Mouse (Mus musculus): Measurements from ENCODE around the gene Pla2g15.

DNA sequence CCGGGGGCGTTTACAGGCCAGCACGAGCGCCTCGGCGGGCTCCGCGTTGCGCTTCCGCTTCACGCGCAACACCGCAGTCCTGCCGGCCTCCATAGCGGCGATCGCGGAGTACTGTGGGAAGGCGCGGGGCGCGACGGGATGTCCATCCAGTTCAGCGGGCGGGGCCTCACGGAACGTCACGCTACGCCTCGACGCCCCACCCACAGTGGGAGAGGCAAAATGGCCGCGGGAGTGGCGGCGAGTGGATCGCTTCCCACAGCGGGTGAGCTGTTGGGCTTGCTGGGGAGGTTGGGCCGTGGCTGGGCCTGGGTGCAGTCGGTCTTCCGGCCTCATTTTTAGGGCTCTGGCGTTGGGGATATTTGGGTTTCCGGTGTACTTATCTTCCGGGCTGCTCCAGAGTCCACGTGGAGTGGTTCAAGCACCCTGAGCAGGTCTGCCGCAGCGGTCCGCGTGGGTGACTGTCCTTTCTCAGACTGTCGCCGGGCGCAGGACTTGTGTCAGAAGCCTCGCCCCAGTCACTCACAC is 60.7 kb downstream of the Pla2g15 start, which contains the start of the genes Slc7a6os and Prmt7:
- TF ChIP-seq GATA1 (IDR thresholded peaks at IDR 0.05; ENCODE audit: borderline replicate concordance, low read length), result no peak
- TF ChIP-seq FLI1 (IDR thresholded peaks at IDR 0.05; ENCODE audit: low read length), result no peak
